Mouse (Mus musculus) hindlimb bud, embryonic 11.5 days (tissue): ENCODE data around the gene Sptbn4.

Source experiments
- DNase-seq: peaks from one replicate; pipeline ENCODE4 v3.0.0-alpha.2; 2012; ENCODE audit warnings: low read depth, low spot score; ENCODE audit errors: extremely low spot score

The Sptbn4 gene

DNA sequence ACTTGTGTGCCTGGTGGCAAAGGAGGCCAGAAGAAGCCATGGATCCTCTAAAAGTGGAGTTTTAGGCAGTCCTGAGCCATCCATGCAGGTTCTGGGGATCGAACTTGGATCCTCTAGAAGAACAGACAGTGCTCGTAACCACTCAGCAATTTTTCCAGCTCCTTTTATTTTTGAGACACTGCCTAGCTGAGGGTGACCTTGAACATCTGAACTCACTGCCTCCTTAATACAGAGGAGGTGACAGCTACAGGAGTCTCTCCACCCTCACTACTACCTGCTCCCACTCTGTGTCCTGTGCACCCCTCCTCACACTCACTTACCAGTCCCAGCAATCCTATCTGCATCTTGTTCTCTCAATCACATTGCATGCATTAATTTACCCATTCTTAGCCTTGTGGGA, 28.1 kb upstream of the Sptbn4 start:
- no peak for DNase-seq

DNA sequence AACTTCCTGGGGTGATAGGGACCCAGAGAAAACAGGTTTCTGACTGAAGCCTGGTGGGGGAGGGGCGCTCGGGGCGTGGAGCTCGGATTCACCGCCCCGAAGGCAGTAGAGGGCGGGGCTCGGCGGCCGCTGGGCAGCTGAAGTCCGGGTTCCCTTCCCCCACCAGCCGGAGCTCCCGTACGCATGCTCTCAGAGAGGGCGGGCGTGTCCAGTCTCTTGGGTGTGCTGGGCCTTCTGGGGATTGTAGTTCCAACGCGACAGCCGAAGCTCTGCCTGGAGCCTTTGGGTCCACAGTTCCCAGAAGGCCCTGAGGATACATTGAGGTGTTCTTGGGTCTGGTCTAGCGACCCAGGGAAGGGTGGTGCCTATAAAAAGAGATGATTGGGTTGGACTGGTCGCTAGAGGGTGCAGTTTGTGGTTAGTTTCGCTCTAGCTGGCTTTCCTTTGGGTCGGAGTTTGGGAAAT, 27.0 kb upstream of the Sptbn4 start:
- DNase-seq, result peak; percentile 88

DNA sequence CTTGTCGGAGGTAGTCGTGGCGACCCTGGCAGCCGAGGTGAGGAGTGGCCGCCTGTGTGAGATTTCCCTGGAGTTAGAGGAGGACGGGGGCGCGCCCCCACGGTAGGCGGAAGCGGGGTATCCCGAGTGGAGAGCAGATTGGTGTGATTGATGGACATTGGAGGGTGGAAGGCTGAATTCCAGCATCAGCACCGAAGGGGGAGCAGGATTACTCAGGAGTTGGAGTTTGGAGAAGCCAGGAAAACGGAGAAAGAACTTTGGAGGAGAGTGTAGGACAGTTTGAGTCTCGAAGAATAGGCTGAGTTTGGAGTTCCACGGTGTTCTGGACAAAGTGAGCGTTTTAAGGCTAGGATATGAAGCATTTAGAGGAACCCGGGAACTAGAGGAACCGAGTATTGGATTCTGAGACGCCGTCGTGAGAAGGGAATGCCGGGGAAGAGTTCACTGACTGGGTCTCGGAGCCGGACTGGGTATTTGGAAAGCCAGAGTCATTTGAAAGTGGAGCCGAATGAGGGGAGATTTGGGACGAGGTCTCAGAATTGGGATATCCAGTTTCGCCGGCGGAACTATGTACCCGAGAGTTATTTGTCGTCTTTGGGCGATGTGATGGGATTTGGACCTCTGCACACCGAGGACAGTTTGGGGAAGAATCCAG, 26.5 kb upstream of the Sptbn4 start:
- DNase-seq, result no peak

- peak; percentile 93 for DNase-seq
Measured at GRCm38 (mm10) chr7:27473156-27473834, 25.8 kb upstream of the Sptbn4 start, which contains the start of gene Sertad3. Gene Sertad3 (plus strand): TSS chr7:27473768.

DNA sequence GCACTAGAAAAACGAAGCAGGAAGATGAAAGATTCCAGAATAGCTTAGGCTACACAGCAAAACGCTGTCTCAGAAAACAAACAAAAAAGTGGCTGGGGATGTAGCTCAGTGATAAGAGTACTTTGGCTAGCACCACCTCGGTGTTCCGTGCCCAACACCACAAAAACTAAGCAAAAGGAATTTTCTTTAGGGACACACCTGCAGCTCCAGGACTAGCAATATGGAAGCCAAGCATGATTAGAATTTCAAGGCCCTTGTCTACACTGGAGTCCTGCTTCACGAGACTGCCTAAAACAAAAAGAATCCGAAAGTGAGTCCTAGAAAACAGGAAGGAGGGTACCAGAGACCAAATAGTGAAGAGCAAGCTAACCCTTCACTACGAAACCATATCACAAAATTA, 25.1 kb upstream of the Sptbn4 start:
- DNase-seq, result no peak

- DNase-seq, result no peak
Measured at GRCm38 (mm10) chr7:27471390-27472120, 24.1 kb upstream of the Sptbn4 start.

- DNase-seq, result no peak
Measured at GRCm38 (mm10) chr7:27467648-27468047, 20.2 kb upstream of the Sptbn4 start.

DNA sequence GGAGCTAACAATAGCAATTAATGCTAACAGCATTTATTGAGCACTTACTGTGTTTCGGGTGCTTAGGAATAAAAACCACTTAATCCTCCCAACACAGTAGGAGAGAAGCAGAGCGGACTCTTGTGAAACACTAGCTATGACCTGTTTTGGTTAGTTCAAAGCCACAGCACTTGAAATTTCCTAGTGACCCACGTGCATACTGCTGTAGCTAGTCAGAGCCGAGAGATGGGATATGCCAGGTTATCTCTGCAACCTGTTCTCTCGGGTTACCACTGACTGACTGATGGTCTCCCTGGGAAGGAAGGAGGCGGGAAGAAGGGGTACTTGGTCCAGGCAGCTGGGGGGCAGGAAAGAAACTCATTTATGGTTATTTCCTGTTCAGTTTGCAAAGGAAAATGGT, 13.0 kb upstream of the Sptbn4 start:
- DNase-seq, result no peak

DNA sequence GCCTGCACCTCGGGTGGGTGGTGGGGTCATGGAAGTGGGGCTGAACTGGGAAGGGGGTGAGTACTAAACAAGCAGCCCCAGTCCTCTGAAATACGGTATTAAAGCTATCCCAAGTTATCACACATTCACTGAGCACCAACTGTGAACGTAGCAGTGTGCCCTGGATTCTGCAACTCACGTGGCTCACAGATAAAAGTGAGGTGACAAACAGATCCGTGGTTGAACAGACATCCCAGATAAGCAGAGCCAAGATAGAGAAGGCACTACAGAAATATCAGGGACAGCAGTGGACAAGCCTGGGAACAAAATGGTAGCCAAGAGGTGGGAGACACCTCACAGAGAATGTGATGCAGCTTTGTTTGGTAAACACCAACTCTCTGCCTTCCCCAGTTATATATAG, 12.2 kb upstream of the Sptbn4 start:
- no peak for DNase-seq

GRCm38 (mm10) chr7:27458614-27459013, 11.1 kb upstream of the Sptbn4 start:
- no peak for DNase-seq

DNA sequence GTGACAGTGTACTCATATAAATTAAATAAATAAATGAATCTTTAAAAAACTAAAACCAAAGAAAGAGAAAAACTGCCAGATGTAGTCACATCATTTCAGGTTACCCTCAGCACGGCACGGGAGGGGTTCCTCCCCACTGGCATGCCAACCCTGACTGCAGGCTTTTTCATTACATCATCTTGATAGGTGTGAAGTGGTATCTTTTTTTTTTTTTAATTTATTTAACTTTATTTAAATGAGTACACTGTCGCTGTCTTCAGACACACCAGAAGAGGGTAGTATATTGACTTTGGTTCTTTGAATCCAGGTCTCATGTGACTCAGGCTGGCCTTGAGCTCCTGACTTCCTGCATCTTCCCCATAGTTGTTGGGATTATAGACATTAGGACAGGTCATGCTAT, 7.8 kb upstream of the Sptbn4 start:
- DNase-seq, result no peak

GRCm38 (mm10) chr7:27454461-27455121, 7.1 kb upstream of the Sptbn4 start:
- no peak for DNase-seq

DNA sequence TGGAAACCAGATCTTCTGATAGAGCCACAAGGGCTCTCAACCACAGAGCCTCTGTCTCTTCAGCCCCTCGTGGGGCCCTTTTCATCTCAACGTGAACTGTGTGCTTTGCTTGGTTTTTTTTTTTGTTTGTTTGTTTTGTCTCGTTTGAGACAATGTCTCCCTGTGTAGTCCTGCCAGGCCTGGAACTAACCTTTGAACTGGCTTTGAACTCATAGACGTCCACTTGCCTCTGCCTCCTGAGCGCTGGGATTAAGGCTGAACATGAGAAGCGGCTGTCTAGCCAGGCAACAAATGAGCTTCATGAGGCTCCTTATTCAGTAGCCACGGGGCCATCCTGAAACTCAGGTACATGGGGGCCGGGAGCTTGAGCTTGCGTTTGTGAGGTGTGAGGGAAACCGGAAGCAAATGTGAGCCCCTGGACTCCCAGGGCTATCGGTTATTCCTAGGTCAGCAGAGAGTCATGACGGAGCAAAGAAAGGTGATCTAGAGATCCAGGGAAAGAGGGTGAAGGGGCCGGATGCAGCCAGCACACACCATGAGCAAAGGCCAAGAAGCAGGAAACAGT, 4.8 kb upstream of the Sptbn4 start:
- no peak for DNase-seq

GRCm38 (mm10) chr7:27451359-27451758, 3.9 kb upstream of the Sptbn4 start:
- no peak for DNase-seq

DNA sequence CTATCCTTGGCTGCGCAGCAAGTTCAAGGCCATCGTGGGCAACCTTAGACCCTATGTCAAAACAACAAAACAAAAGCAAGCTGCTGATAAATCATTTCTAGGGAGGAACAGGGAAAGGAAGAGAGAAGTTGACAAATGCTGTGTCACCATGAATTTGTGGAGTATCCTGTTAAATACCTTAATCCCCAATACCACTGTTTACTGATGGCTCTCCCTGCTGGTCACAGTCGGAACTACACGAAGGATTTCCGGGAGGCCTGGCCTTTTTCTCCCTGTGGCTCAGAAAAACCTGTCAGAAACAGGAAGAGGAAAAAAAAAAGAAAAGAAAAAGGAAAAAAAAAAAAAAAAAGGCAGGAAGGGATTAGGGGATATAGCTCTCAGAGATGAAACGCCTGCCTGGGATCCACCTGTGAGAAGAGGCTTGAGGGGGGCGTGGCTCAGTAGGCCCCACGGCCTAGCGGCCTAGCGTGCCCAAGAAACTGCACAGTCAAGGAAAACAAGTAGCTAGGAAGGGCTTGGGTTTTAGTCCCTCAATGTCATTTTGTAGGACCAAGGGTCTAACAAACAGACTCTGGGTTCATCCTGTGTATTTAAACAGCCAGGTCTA, 1.9 kb upstream of the Sptbn4 start:
- peak; percentile 44 for DNase-seq

GRCm38 (mm10) chr7:27448421-27449206, 1.1 kb upstream of the Sptbn4 start:
- DNase-seq, result no peak

GRCm38 (mm10) chr7:27446521-27447418, 716 bp downstream of the Sptbn4 start:
- no peak for DNase-seq

DNA sequence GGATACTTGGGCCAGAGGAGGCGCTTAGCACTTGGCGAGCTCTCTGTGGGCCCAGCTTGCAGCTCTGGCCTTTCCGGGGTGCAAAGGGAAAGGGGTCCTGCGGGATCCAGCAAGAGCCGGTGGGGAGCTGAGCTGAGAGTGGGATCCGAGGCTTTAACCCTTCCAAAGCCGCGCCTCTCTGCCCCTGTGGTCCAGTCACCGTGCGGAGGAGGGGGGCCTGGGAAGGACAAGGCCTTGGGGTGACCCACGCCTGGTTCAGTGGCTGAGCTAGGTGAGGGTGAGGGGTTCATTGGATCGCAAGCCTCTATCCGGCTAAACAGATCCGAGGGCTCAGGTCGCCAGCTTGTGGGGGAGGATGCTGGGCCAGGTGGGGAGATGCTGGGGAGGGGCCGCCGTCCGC, 1.4 kb downstream of the Sptbn4 start:
- DNase-seq, result no peak

DNA sequence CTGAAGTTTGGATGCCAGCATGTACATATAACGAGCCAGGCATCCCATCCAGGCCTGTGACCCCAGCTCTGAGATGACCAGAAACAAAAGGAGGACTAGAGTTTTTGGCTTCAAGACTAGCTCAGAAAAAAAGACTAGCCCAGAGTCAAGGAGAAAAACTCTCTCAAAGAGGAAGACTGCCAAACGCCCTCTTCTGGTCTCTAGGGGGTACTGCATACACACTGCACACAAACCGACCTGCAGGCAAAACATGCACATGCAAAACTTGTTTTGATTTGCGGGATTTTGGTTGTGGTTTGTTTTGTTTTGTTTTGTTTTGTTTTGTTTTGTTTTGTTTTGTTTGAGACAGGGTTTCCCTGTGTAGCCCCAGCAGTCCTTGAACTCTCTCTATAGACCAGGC, 7.5 kb downstream of the Sptbn4 start:
- no peak for DNase-seq
